Mouse (Mus musculus) G1E (cell line): ENCODE results near the gene Ppp4r1.

Experiments used
- CTCF ChIP-seq: IDR thresholded peaks from 2 replicates; pipeline ENCODE4 v1.5.1; 2012; ENCODE audit warnings: low read depth, low read length, inconsistent platforms, mixed read lengths
- GATA1 ChIP-seq: IDR thresholded peaks from 2 replicates; pipeline ENCODE4 v1.6.1; 2012; ENCODE audit warnings: borderline replicate concordance, low read length, inconsistent platforms, mixed read lengths
- POLR2AphosphoS5 ChIP-seq: IDR thresholded peaks from 2 replicates; pipeline ENCODE4 v1.6.1; 2012; ENCODE audit warnings: low read depth, low read length, inconsistent platforms; ENCODE audit not compliant: insufficient replicate concordance
- TAL1 ChIP-seq: conservative IDR thresholded peaks from 2 replicates; pipeline ENCODE4 v1.6.1; 2012; ENCODE audit warnings: low read depth, low read length, inconsistent platforms, mixed read lengths

DNA sequence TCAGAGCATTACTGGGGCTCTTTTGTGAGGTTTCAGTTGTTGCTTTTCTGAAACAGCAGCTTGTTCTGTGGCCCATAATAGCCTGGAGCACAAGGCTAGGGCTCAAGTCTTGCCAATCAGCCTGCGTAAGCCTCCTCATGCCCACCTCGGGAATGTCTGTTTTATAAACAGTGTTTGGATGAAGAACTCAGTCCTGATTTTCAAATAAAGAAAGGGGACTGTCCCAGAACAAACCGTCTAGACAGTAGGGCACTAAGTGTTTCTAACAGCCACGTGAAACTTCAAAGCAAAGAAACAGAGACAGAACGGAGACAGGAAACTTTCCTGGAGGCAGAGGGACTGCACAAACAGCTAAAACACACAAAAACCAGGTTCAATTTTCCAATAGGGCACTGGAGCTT, 89.3 kb downstream of the Ppp4r1 start:
- TF ChIP-seq TAL1 = no peak
- TF ChIP-seq GATA1 = no peak
- TF ChIP-seq CTCF = no peak
- TF ChIP-seq POLR2AphosphoS5 = no peak
